Mouse (Mus musculus): Measurements from ENCODE around the gene Gm21992. TPM values are rescaled to one million over a fixed set of nuclear protein-coding genes. Genes with fewer than 3 reads are reported as not detected.
"Not testable (repeated sequence)": the region's sequence is repeated elsewhere in the genome, so short reads cannot be mapped to it uniquely, and the experiment has no call there.

The Gm21992 gene
- total RNA-seq, 2 experiments from 2014 or later, result 17.6 to 23.7 TPM

GRCm38 (mm10) chr19:4820678-4821303, 9.4 kb upstream of the Gm21992 start:
- DNase-seq (ENCODE audit: low spot score in 2 of 2), result peak; percentile 41 to 62
- intact Hi-C loops (cut with DNase I), result no loop called here

- DNase-seq (ENCODE audit: low spot score in 2 of 2), result no peak
- intact Hi-C loops (cut with DNase I), result no loop called here
Measured at GRCm38 (mm10) chr19:4817182-4817835, 5.9 kb upstream of the Gm21992 start.

DNA sequence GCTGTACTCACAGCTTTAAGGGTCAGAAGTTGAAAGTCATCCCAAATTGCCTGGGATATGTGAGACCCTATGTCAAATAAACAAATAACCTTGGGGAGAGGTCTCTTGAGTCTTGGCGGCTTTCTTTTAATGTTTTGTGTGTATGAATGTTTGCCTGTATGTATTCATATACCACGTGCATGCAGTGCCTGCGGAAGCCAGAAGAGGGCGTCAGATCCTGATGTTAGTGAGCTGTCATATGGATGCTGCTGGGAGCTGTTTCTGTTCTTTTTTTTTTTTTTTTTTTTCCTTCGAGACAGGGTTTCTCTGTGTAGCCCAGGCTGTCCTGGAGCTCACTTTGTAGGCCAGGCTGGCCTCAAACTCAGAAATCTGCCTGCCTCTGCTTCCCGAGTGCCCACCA, 1.6 kb upstream of the Gm21992 start:
- intact Hi-C loops (cut with DNase I), result no loop called here
- no peak for DNase-seq (ENCODE audit: low spot score in 2 of 2)

DNA sequence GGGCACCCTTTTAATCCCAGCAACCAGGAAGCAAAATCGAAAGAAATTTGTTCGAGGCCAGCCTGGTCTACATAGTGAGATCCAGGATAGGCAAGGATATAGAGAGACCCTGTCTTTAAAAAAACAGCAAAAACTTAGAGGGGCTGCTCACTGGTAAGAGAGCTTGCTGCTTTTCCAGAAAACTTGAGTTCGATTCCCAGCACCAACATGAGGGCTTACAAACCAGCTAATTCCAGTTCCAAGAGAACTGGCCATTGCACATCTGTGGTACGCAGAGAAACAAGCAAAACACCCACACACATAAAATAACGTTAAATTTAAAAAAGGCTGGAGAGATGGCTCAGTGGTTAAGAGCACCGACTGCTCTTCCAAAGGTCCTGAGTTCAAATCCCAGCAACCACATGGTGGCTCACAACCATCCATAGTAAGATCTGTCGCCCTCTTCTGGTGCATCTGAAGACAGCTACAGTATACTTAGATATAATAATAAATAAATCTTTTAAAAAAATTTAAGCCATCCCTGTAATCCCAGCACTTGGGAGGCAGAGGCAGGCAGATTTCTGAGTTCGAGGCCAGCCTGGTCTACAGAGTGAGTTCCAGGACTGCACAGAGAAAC, 1.0 kb upstream of the Gm21992 start:
- DNase-seq (ENCODE audit: low spot score in 2 of 2); intact Hi-C loops (cut with DNase I): not testable (repeated sequence)

- DNase-seq (ENCODE audit: low spot score in 2 of 2), result no peak
- intact Hi-C loops (cut with DNase I), result loop anchor here (1.0 to 2.0 kb wide), 2 partner anchors 27 to 55 kb away; partner anchors contain the start of genes Ccdc87, Ccs and Rbm4b
Measured at GRCm38 (mm10) chr19:4811909-4812242, 464 bp upstream of the Gm21992 start.

- intact Hi-C loops (cut with DNase I), result loop anchor here (1.0 to 2.0 kb wide), 2 partner anchors 29 to 54 kb away; partner anchors contain the start of genes Ccdc87, Ccs and Rbm4b
Measured at GRCm38 (mm10) chr19:4810746-4811062, 708 bp downstream of the Gm21992 start.

DNA sequence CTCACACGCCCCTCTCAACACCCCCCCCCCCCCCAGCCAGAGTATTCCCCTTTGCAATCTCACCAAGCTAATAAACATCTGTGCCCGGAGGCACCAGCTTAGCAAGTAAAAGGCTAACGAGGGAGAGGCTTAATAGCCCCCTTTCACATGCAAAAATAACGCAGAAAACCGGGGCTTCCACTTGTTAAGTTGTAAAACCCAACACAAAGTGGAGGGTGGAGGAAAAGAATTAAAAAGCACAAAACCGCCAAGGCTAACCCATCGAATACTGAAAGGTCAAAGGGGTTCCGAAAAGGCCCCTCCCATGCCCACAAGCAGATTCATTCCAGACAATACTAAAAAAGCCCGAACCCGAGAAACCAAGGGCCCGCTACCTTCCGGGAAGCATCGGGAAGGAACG, 1.1 kb downstream of the Gm21992 start:
- DNase-seq (ENCODE audit: low spot score in 2 of 2), result no peak
- intact Hi-C loops (cut with DNase I), result loop anchor here (2.0 kb wide), 1 partner anchor 54 kb away; the partner anchor contains the start of gene Rbm4b

More at GRCm38 (mm10) chr19:4810746-4811062, 708 bp downstream of the Gm21992 start:
- DNase-seq (ENCODE audit: low spot score in 2 of 2), result no peak

DNA sequence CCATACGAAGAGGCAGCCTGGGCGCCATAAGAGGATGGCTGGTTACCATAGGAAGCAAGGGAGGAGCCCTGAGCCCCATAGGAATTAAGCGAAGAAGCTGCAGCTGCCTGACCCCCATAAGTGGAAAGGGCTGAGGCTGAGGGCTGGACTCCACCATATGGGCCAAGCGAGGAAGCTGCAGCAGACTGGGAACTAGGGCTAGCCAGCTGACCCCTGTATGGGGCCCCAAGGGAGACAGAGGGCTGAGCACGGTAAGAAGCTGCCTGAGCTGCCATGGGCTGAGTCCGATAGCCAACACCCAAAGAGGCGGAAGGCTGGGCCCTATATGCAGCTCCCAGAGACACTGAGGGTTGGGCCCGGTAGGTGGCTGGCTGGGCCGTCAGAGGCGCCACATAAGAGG, 8.1 kb downstream of the Gm21992 start:
- DNase-seq (ENCODE audit: low spot score in 2 of 2), result no peak
- intact Hi-C loops (cut with DNase I), result no loop called here

DNA sequence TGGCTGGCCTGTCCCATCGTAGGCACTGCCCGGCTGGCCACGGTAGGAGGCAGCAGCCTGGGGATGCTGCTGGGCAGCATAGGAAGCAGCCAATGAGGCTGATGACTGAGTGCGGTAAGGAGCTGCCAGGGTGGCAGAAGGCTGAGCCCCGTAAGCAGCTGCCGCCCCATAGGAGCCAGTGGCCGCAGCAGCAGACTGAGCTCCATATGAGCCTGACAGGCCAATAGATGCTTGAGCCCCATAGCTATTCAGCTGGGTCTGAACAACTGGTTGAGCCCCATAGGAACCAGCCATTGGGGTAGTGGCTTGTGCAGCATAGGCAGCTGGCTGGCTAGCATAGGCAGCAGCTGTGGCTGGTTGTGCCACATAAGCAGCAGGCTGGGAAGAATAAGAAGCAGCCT, 8.7 kb downstream of the Gm21992 start:
- DNase-seq (ENCODE audit: low spot score in 2 of 2), result no peak
- intact Hi-C loops (cut with DNase I), result no loop called here

DNA sequence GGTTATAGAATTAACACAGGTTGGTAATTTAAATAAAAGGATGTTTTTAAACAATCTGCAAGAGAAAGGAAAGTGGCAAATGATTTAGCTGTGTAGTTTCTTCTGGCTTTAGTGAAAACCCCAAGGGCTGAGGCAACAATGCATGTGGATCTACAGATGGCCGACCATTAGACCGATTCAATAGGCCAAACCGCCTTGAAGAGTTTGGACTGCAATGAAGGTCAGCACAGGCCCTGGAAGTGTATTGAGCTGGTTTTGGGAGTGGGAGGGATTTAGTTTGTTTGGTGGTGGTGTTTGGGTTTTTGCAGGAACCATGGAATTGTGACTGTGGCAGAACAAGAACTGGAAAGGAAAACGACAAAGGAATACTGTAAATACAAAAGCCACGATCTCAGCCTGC, 12.3 kb downstream of the Gm21992 start:
- intact Hi-C loops (cut with DNase I), result no loop called here
- DNase-seq (ENCODE audit: low spot score in 2 of 2), result no peak

DNA sequence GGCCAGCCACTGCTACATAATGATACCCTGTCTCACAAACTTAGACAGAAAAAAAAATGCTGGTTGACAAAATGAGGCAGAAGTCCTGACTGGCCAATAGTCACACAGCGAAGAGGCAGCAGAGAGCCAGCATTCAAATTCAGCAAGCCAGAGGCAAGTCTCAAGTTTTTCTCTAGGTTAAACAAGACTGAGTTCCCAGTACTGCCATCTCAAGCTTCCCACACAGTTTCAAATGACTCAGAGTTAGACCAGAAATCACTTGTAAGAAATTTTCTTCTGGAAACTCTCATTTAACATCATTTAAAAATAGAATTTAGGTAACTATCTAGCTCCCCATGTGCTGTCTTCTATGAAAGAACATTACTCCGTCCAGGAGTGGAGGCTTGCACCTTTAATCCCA, 13.6 kb downstream of the Gm21992 start:
- no peak for DNase-seq (ENCODE audit: low spot score in 2 of 2)
- intact Hi-C loops (cut with DNase I), result no loop called here

- intact Hi-C loops (cut with DNase I), result no loop called here
Measured at GRCm38 (mm10) chr19:4795929-4796328, 15.5 kb downstream of the Gm21992 start.

GRCm38 (mm10) chr19:4793831-4794422, 17.5 kb downstream of the Gm21992 start, which contains the start of gene Rbm4:
Gene Rbm4, minus strand, starts transcription at chr19:4793901.
- peak; percentile 96 to 98 for DNase-seq (ENCODE audit: low spot score in 2 of 2)
- intact Hi-C loops (cut with DNase I), result loop anchor here (5.0 kb wide), 1 partner anchor 37 kb away; the partner anchor contains the start of gene Rbm4b

More at GRCm38 (mm10) chr19:4795929-4796328, 15.5 kb downstream of the Gm21992 start:
- DNase-seq (ENCODE audit: low spot score in 2 of 2), result no peak

DNA sequence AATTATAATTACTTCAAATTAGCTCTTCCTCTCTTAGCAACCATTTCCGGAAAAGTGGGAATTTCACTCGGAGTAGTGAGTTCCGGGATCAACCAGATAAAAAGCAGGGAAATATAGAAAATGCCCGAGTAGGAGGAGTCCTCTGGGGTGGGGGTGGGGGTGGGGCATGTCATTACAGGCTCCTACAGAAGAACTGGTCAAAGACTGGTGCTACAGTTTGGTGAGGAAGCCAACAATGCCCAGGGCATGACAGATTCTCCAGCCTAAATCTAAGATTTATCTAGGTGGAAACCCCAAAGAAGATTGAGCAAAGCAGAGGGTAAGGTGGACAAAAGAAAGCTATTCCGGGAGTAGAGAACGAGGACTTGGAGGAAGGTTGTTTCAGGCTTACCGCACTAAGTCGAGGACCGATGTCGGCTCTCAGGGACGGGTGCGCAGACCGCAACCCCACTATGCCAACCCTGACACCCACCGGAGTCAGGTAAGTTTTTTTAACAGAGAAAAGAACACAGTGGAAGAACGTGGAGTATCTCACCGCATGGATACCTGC, 18.1 kb downstream of the Gm21992 start:
- intact Hi-C loops (cut with DNase I), result loop anchor here (5.0 kb wide), 1 partner anchor 36 kb away; the partner anchor contains the start of gene Rbm4b
- no peak for DNase-seq (ENCODE audit: low spot score in 2 of 2)

DNA sequence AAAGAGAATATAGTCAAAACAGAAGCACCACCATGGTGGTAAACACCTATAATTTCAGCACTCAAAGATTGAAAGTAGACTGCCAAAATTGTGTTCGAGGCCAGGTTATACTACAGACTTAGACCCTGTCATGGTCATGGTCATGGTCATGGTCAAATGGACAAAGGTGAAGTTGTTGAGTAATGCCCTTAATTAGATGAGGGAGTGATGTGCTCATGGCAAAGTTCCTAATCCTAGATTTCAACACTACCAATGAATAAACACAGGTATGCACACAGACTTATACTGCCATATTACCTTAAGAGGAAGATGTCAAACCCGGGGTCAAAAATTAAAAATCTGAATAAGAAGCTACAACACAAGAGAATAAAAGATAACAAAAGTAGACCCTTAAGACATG, 25.1 kb downstream of the Gm21992 start:
- intact Hi-C loops (cut with DNase I), result no loop called here
- DNase-seq (ENCODE audit: low spot score in 2 of 2), result no peak

GRCm38 (mm10) chr19:4785206-4785605, 26.2 kb downstream of the Gm21992 start:
- intact Hi-C loops (cut with DNase I), result no loop called here
- DNase-seq (ENCODE audit: low spot score in 2 of 2), result no peak

DNA sequence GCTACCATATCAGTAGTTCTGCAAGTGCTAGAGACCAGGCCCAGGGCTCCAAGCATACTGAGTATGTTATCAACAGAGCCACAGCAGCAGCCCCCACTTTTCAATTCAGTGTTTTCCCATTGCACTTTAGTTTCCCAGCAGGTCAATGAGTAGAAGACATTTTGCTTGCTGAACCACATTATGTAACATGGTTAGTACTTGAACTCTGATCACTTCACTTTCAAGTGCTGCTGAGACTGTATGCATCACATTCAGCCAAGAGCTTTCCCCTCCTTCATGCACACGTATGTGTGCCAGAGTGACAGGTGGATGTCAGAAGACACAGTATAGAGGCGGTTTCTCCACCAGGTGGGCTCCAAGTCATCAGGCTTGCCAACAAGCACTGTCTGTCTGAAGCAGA, 28.5 kb downstream of the Gm21992 start:
- intact Hi-C loops (cut with DNase I), result no loop called here
- no peak for DNase-seq (ENCODE audit: low spot score in 2 of 2)

DNA sequence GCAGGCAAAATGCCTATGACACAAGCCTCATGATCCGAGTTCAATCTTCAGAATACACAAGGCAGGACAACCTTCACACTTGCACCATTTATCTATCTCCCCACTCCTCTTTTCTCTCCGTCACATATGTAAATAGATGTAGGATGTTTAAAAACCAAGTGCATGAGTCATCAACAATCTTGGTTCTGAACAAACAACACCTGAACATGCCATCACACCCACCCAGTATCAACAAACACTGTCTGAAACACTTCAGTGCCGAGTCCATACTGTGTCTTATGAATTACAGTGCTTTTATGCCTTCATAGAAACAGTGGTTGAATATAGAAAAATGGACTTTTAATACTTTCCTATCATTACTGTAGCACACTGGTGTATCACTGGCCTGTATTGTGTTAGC, 38.6 kb downstream of the Gm21992 start:
- intact Hi-C loops (cut with DNase I), result no loop called here

GRCm38 (mm10) chr19:4767507-4768148, 43.8 kb downstream of the Gm21992 start:
- no peak for DNase-seq (ENCODE audit: low spot score in 2 of 2)
- intact Hi-C loops (cut with DNase I), result no loop called here

More for the DNA sequence above, 38.6 kb downstream of the Gm21992 start:
- no peak for DNase-seq (ENCODE audit: low spot score in 2 of 2)

DNA sequence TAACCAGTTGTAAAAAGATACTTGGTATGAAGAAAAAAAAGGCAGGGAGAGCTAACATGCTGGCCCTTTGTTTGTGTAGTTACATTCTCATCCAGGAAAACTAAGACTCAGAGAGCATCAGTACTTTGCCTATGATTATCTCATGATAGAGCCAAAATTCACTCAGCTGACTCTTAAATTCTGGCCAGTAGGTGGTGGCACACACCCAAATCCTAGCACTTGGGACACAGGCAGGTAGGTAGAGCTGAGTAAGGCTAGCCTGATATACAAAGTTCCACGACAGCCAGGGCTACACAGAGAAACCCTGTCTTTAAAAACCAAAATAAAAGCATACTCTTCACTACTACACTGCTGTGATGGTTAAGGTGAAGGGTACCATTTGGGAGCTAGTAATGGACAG, 48.5 kb downstream of the Gm21992 start:
- no peak for DNase-seq (ENCODE audit: low spot score in 2 of 2)
- intact Hi-C loops (cut with DNase I), result no loop called here
